Mouse (Mus musculus): Measurements from ENCODE around the gene Zbtb16. TPM values are rescaled to one million over a fixed set of nuclear protein-coding genes. Genes with fewer than 3 reads are reported as not detected.

The Zbtb16 gene
- total RNA-seq, 1 experiment from 2014 or later = 21.6 TPM

DNA sequence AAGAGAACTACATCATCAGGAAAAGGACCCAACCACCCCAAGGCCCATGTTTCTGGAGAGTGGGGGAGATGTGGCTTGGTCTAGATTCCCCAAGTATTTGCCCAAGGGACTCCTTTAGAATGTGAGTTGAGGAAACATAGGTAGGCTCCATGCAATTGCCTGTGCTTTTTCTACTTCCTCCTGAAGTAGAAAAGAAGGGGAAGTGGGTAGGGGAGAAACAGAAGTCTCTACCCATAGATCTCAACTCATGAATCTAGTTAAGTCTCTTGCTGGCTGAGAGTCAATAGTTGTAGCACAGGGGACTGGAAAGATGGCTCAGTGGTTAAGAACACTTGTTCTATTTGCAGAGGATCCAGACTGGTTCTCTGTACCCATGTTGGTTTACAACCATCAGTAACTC, 164.2 kb downstream of the Zbtb16 start:
- no peak for DNase-seq

DNA sequence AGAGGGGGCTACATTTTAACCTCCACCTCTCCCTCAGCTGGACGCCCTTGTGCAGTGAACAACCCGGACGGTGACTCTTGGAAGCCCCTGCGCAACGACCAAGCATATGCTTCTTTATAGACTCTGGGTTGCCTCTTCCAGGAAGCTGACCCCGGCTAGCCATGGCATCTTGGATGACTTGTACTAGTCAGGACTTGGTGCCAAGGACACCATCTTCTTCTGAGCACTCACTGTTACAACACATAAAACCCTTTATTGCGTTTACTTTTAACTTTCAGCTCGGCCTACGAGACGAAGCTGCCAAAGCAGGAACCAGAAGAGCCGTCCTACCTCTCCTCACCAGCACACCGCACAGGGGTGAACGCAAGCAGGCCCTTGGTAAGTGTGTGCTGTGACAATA, 165.9 kb downstream of the Zbtb16 start:
- no peak for DNase-seq

DNA sequence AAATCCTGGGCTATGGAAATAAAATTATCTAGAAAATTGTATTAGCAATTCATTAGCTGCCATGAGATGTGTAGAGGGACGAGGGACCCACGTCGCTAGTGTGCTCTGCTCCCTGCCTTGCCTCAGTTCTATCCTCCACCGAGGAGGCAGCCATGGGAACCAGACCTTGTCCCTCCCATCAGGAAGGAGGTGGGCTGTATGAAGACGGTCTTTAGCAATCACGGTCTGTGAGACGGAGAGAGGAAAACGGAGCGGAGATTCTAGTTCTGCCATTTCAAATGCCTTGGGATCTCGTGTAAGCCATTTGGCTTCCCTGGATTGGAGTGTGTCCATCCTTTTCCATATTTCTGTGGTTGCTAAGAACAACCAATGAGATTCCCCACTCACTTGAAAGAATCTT, 166.3 kb downstream of the Zbtb16 start:
- no peak for DNase-seq

DNA sequence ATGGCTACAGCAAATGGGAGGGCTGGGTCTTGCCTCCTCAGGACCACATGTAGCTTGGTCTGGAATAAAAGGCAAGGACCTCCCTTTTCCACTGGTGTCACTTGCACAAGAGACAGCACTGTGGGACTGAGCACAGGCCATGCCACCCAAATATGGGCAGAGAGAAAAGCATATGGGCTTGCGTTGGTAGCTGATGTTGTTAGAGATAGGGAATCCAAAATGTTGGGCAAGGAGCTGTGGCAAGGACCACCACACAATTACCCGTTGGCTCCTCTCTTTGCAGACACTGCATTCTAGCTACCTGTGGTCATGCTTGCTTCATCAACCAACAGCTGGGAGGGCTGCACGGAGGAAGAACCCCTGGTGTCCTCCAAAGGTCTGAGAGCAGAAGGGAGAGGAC, 169.3 kb downstream of the Zbtb16 start:
- no peak for DNase-seq

DNA sequence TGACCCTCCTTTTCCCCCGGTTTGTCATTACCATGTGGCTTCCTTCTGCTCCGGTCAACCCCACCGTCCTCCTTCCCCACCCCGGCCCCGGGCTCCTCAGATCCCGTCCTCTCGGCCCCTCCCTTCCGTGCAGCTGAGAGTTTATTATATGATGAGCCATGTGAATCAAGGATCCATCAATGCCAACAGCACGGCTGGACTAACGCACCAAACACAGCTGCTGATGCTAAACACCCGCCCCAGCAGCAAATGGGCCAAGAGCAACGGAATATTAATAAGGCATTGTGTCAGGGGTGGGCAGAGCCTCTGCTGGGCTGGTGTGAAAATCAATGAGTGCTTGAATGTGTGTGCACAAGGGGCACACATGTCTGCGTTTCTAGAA, 173.0 kb downstream of the Zbtb16 start:
- DNase-seq = no peak

DNA sequence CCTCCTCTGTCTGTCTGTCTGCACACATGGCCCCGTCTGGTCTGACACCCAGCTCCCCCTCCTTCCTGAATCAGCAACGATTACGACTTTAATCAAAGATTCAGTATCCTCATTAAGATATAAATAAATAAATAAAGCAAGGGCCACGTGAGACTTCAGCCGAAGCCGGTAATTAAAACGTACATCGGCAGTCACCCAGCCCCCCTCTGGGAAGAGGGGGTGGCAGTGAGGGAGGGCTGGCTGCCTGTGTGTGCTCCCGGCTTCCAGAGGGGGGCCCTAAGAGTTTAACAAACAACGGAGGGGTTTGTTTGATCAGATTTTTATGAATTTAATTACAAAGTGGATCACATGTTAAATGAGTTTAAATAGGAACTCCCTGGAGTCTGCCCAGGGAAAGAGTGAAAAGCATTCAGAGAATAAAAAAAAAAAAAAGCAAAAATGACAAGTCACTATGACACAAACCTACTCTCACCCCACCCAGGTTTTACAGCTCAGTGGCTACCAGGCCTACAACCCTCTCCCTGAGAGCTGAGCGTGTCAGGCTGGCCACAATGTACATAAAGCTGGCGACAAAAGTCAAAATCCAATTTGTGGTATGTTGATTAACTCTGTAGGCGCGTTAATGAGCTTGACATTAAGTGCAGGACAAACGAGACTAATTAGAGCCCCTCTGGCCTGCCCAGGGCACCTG, 173.5 kb downstream of the Zbtb16 start:
- DNase-seq = no peak

DNA sequence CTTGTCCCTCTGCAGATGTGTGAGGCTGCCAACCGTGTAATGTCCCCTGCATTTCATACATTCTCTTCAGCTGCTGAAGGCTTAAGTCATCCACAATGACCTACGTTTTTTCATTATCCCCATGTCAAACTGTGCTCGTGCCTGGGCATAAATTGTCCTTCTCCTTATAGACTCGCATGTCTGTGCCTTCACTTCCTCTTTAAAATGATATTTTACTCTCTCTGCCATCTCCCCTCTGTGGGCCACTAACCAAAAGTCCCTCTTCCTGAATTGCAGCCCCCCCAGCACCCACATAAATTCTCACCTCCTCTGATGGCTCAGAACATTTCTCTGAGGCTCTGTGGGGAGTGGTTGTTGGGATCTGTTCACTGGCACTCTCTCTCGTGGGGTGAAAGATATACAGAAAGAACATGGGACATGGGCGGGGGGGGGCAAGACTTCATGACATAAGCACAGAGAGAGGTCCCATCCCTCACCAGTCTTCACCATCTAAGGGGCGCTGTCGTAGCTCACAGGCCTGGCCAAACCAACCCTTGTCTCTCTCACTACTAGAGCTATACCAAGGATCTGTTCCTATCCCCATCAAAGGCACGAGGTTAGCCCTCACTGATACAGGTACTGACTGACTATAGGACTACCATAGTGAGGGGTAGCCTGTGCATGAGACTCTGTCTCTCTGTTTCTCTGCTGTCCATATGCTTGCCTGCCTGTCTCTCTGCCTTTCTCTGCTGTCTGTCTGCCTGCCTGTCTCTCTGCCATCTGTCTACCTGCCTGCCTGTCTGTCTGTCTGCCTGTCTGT, 174.6 kb downstream of the Zbtb16 start:
- no peak for DNase-seq

DNA sequence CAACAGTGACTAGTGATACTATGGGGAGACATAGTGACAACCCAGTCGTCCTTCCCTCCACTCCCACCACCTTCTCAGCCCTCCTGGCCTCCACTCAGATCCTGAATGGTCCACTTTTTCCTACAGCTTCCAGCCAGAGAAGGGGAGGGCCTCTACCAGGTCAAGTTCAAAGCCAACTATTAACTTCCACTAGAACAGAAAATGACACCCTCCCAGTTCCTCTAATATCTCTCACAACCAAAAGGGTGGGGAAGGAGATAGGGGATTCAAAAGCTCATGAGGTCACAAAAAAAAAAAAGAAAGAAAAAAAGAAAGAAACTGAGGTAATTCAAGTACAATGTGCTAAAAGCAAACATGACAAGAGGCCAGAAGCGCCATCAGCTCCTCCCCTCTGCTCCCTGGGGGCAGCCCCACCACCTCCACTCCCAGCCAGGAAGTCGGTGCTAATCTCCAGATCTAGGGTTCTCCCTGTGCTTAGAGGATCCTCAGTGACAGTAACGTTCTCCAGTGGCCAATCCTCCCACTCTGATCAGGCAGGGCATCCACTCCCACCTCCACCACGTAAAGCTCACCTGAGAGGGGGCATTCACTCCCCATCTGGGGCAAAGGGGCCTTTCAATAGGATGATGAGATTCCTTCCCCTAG, 180.4 kb downstream of the Zbtb16 start:
- DNase-seq = no peak

DNA sequence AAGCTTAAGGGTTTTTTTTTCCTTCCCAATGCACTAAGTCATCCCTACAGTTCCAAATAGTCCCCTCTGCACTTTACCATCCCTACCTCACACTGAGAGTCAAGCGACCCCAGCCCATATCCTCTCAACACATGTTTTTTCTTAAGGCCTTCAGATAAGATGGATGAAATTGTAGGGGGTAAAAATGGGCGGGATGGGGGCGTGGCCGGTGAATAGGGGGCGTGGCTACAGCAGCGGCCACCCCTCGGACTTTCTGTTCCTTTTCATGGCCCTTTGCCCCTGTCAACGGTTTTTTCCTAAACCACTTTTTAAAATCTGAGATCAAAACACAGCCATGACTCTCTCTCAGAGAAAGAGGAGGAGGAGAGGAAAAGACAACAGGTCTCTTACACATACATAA, 181.3 kb downstream of the Zbtb16 start:
- DNase-seq = no peak

DNA sequence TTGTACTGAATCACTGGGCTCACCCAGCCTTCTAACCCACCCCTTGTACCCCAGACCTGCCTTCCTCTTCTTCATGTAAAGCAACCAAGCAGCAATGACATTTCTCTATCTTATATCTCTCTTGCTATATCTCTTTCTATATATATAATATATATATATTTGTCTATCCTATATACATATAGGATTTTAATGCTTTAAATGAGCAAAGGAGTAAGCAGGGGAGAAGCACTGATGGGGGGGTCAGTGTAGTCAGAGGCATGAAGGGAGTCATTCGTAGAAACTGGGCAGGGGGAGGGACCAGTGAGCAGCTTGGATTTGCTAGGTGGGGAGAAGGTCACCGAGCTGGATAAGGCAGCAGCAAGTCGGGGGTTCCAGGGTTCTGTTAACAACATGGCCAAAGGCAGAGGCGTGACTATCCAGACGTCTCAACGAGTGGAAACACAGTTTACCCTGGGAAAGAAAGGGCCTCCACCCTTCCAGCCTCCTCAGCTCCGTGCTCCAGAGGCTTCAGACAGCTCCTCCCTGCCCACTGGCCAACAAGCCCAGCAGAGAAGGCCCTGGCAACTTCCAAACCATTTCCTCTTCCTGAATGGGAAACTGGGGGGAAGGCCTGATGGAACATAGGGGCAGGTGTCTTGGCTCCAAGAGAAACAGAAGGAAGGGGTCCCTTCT, 182.5 kb downstream of the Zbtb16 start:
- DNase-seq = no peak

DNA sequence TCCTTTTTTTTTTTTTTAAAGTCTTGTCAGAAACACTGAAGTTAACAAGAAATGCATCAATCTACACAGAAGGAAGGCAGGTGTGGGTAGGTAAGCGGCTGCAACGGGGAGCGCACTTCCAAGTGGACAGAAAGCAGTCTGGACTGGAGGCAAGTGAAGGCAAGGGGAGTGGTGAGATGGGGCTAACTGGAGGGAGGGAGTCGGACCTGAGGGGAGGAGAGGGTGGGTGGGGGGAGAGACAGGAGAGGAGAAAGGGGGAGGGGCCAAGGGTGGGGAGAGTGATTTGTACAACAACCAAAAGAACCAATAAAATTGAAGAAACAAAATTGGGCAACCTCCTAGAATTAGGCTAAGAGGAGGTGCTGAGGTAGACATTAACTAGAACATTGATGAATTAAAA, 184.0 kb downstream of the Zbtb16 start:
- DNase-seq = no peak

DNA sequence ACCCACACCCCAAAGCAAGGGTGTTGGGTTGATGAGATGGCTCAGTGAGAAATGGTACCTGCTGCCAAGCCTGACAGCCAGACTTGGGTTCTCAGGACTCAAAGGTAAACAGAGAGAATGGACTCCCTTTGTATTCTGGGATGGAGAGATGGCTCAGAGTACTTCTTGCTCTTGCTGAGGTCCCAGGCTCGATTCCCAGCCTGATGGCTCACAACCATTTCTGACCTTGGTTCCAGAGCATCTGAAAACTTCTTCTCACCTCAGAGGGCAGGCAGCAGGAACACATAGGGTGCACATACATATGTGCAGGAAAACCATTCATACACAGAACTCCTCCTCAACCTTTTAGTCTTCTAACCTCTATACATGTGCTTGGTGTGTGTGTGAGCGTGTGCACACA, 185.2 kb downstream of the Zbtb16 start:
- no peak for DNase-seq

DNA sequence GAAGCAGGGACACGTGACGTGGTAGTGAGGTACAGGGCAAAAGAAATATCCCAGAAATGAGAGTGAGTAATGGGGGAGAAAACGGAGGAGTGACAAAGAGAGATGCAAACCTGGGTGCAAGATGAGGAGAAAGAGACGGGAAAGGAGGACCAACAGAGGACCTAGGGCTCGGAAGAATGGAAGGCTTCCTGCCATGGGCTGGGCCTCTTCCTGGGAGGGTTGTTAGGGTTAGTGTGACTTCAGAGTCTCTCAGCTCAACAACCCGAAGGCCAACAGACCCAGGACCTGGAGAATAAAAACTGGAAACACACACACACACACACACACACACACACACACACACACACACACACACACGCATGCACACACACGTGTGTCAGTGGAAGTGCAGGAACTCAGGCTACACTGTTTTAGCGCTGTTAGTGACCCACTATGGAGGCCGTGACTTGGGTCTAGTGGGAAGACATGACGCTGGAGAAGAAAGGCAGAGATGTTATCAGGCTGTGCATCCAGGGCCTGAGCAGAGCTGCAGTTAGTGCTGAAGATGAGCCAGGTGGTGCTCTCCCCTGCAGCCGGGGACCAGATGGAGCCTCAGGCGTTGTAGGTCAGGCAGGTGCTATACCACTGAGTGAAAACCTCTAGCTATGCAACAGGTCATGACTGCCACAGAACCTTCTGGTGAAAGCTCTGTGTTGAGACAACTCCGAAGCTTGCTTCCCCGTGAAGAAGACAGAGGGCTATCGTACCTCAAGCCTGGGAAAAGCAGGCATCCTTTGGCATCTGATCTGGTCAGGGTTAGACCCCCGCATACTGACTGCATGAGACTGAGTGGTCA, 186.0 kb downstream of the Zbtb16 start:
- no peak for DNase-seq

DNA sequence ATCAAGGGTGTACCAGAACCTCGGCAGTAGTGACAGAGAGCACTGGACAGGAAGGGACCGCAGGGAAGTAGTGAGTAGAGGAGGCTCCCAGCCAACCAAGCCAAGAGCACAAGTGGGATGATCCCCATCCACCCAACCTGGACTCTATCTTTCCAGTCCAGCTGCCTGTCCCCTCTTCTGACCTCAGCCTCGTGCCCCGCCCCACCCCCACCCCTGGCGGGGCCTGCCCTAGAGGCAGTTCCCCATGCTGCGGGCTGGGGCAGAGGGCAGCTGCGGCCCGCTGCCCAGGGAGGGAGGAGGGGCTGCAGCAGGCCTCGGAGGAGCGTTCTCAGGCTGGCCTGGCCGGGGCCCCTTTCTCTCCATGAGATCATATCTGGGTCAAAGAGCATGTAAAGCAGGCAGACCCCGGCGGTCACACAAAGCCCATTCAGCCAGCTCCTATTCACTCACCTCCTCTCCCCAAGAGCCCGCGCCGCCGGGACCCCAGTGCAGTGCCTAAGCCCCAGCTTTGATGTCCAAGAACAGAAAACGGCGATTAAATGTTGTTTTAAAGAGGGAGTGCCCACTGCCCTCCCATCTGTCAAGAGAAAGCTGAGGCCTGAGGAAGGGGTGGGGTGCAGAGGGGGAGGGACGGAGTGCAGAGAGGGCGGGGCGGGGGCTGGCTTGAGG, 186.8 kb downstream of the Zbtb16 start:
- peak; percentile 47 for DNase-seq

DNA sequence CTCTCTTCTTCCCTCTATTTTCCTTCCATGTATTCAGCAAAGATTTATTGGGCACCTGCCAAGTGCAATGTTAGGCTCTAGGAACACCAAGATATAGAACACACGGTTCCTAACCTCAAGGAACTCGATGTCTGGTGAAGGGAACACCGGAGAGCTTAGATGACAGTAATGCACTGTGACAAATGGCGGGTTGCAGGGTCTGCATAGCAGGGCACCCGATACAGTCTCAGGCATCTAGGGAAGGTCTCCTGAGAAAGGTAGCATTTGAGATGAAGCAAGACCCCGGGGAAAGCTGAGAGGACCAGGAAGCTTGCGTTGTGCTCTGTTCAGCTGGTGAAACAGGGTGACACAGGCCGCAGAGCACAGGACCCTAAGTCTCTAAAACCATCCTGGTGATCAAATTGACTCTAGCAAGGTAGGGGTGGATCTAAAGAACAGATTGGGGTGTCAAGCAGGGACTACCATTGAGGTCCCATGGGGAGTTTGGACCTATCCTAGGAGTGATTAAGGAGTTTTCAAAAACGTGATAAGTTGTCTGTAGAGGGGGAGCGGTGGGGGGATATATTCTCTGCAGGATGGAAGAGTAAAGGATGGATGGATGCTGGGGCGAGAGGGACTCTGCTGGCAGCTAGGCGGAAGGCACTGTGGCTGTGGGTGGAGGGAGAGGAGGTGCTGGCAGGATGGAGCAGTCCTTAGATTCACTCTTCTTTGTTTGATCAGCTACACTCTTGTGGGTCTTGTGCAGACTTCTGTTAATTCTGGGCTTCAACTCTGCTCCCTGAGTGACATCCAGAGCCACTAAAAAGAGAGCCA, 187.5 kb downstream of the Zbtb16 start:
- DNase-seq = no peak

DNA sequence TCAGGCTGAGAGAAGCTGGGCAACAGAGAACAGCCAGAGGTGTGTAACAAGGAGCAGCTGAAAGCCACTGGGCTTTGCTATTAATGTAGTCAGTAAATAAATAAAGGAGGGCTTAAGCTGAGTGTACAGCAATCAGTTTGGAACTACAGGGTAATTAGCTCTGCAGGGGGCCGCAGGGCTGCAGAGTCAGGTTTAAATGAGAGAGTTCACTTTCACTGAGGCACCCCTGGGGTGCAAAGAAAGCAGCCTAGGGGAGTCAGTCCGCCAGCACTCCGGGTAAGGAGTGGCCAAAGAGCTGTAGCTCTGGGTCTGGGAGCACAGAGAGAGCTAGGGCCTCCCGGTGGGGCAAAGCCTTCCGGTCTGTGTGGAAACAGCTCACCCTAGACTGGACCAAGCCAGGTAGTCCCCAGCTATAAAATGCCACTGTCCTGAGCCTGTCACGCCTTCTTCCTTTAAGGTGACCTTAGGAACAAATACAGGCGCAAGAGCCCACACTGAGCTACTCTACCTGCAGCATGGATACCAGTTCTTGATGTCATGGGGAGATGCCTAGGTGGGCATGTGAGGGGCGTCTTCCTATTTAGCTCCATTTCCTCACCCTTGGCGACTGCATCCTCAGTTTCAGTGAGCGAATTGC, 188.3 kb downstream of the Zbtb16 start:
- no peak for DNase-seq

DNA sequence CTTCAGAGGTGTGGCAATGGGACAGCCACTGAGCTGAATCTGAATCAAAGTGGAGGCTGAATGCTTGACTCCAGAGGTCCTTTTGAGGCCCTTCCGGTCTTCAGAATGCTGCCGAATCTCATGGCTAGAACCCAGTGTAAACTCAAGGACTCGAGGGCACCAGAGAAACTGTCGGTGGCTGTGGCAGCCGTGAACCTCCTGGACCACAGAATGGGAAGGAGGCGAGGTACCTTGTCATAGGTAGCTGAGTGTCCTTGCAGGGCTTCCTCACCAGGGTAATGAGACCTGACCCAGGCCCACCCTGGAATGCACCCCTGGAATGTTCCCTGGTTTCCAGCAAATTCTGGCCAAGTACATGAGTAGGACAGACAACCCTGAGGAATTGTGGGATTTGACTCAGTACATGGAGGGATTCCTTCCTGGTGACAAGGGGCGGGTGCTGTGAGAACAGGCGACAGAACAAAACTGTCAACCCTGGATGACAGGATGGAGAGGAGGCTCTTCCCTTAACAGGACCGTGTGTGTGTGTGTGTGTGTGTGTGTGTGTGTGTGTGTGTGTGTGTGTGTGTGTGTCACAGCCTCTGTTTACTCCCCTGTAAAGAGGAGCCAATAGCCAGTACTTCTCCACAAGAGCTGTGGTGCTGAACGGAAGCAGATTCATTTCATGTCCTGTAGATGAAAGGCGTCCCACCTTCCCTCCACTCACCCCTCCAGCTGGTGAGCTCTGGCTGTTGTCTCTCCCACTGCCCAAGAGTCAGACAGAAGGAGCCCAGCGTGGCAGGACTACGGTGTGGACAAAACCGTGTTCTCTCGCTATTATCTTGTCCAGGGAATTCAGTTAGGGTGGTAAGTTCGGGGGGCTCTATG, 189.0 kb downstream of the Zbtb16 start:
- no peak for DNase-seq

DNA sequence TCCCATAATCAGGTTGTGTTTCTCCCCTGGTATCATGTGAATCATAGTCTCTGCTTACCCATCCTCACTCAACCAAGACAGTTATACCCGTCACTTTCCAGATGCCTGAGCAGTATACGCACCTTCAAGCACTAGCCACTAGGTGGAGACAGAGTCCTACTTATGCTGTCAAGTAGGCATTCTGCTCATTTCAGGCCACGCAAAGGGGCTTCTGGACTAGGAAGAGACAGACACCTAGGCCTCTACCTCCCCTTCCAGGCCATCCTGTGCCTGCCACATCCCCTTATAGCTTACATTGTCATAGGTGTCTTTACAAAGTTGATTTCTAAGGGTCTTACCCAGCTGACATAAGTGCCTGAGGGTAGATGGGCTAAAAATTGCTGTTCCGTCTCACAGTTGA, 189.8 kb downstream of the Zbtb16 start:
- DNase-seq = peak; percentile 49

DNA sequence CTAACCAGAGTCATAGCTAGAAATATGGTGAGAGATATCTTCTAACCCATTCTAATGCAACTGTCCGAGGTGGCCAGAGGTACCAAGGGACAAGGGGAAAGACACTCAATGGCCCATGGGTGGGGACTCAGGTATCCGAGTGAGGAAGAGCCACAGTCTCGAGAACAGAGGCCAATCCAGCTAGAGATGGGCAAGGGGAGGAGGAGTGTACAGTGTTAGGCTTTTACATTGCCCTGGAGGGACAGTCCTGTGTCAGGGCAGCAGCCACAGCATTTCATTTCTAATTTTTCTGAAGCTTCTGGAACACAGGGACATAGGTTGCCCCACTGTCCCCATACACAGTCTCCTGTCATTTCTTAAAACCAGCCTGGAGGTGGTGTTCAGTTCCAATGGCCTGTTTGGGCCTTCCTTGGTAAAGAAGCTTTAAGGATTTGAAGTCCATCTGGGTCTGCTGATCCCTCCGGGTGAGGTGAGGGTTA, 190.3 kb downstream of the Zbtb16 start:
- DNase-seq = no peak
